Mouse (Mus musculus): ENCODE data around the gene Vangl2. TPM values are rescaled to one million over a fixed set of nuclear protein-coding genes. Genes with fewer than 3 reads are reported as not detected.

The Vangl2 gene
- total and polyA plus RNA-seq, 2 experiments from 2014 or later, result 36.5 to 86.6 TPM

GRCm38 (mm10) chr1:171966054-171966790 lies 62.0 kb downstream of the Vangl2 start:
- ATAC-seq (no peak), DNase-seq (ENCODE audit: low spot score) (no peak)
- Histone ChIP-seq H3K9me3 (ENCODE audit: low read length) (no peaks in the 10 kb centered on the region), H3K9ac (replicated peaks; ENCODE audit: low read length) (no peak overlapping the region), H3K4me1 (ENCODE audit: insufficient read depth, low read length) (no peaks in the 10 kb centered on the region), H3K4me3 (ENCODE audit: low read length) (no peak overlapping the region), H3K27ac (no peak overlapping the region), H3K4me2 (ENCODE audit: low read depth, low read length) (no peak overlapping the region), H3K36me3 (ENCODE audit: insufficient read depth, low read length) (no peaks in the 10 kb centered on the region), H3K27me3 (ENCODE audit: insufficient read depth, low read length) (no peaks in the 10 kb centered on the region)
- WGBS, result 93% methylated on average over 6 of the region's 6 CpGs
- no peak for TF ChIP-seq CTCF (IDR thresholded peaks at IDR 0.05; ENCODE audit: low read depth)

DNA sequence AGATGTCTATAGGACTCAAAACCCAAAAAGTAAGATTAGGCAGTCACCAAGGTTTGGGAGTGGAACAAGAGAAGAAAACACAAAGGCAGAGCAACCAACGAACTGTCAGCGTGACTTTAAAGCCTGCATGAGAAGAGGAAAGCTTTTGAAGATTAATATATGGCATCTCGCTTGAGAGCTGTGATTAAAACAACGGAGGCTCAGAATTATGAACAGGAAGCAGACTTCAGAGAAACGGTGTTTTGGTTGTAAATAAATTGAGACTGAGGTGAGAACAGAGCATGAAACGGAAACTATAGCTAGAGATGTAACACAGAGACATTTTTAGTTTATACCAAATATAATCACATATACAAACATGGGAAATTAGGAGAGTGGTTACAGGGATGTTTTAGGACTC lies 64.6 kb downstream of the Vangl2 start:
- no peak overlapping the region for H3K4me3 ChIP-seq (ENCODE audit: low read length)
- no peak overlapping the region for H3K4me2 ChIP-seq (ENCODE audit: low read depth, low read length)
- DNase-seq (ENCODE audit: low spot score) (no peak), ATAC-seq (no peak)
- WGBS, result 82% methylated on average over 6 of the region's 6 CpGs
- H3K9ac ChIP-seq (replicated peaks; ENCODE audit: low read length), result no peak overlapping the region
- no peaks in the 10 kb centered on the region for H3K36me3 ChIP-seq (ENCODE audit: insufficient read depth, low read length)
- H3K4me1 ChIP-seq (ENCODE audit: insufficient read depth, low read length), result no peaks in the 10 kb centered on the region
- H3K27me3 ChIP-seq (ENCODE audit: insufficient read depth, low read length), result no peaks in the 10 kb centered on the region
- no peak for TF ChIP-seq CTCF (IDR thresholded peaks at IDR 0.05; ENCODE audit: low read depth)
- H3K9me3 ChIP-seq (ENCODE audit: low read length), result no peaks in the 10 kb centered on the region
- no peak overlapping the region for H3K27ac ChIP-seq

- Histone ChIP-seq H3K4me3 (ENCODE audit: low read length) (no peak overlapping the region), H3K27me3 (ENCODE audit: insufficient read depth, low read length) (no peaks in the 10 kb centered on the region), H3K36me3 (ENCODE audit: insufficient read depth, low read length) (no peaks in the 10 kb centered on the region), H3K27ac (no peak overlapping the region), H3K9ac (replicated peaks; ENCODE audit: low read length) (no peak overlapping the region), H3K4me2 (ENCODE audit: low read depth, low read length) (no peak overlapping the region), H3K4me1 (ENCODE audit: insufficient read depth, low read length) (no peaks in the 10 kb centered on the region), H3K9me3 (ENCODE audit: low read length) (no peaks in the 10 kb centered on the region)
- no peak for DNase-seq (ENCODE audit: low spot score)
- no peak for TF ChIP-seq CTCF (IDR thresholded peaks at IDR 0.05; ENCODE audit: low read depth)
- no peak for ATAC-seq
- WGBS, result 87% methylated on average over 6 of the region's 6 CpGs
Measured at GRCm38 (mm10) chr1:171961704-171962103, 66.5 kb downstream of the Vangl2 start.

DNA sequence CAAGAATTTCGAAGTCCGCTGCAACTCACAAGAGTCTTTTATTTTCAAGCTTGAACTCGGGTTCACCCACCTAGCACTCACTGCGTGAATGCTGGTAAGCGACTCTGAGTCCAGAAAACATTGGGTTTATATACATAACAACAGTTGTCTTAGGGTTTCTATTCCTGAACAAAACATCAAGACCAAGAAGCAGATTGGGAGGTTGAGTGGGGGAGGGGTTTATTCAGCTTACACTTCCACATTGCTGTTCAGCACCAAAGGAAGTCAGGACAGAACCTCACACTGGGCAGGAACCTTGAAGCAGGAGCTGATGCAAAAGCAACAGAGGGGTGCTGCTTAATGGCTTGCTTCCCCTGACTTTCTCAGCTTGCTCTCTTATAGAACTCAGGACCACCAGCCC lies 67.5 kb downstream of the Vangl2 start:
- WGBS, result 93% methylated on average over 5 of the region's 5 CpGs
- no peak overlapping the region for H3K4me3 ChIP-seq (ENCODE audit: low read length)
- H3K27ac ChIP-seq, result no peak overlapping the region
- ATAC-seq, result no peak
- no peak for TF ChIP-seq CTCF (IDR thresholded peaks at IDR 0.05; ENCODE audit: low read depth)
- H3K4me2 ChIP-seq (ENCODE audit: low read depth, low read length), result no peak overlapping the region
- no peaks in the 10 kb centered on the region for H3K9me3 ChIP-seq (ENCODE audit: low read length)
- H3K4me1 ChIP-seq (ENCODE audit: insufficient read depth, low read length), result no peaks in the 10 kb centered on the region
- no peaks in the 10 kb centered on the region for H3K36me3 ChIP-seq (ENCODE audit: insufficient read depth, low read length)
- DNase-seq (ENCODE audit: low spot score), result no peak
- no peaks in the 10 kb centered on the region for H3K27me3 ChIP-seq (ENCODE audit: insufficient read depth, low read length)
- no peak overlapping the region for H3K9ac ChIP-seq (replicated peaks; ENCODE audit: low read length)

- DNase-seq (ENCODE audit: low spot score), result no peak
- H3K36me3 ChIP-seq (ENCODE audit: insufficient read depth, low read length), result no peaks in the 10 kb centered on the region
- H3K4me2 ChIP-seq (ENCODE audit: low read depth, low read length), result no peak overlapping the region
- H3K9me3 ChIP-seq (ENCODE audit: low read length), result no peaks in the 10 kb centered on the region
- no peaks in the 10 kb centered on the region for H3K27me3 ChIP-seq (ENCODE audit: insufficient read depth, low read length)
- H3K27ac ChIP-seq, result no peak overlapping the region
- H3K9ac ChIP-seq (replicated peaks; ENCODE audit: low read length), result no peak overlapping the region
- no peak for TF ChIP-seq CTCF (IDR thresholded peaks at IDR 0.05; ENCODE audit: low read depth)
- 73% methylated on average over 2 of the region's 2 CpGs for WGBS
- no peak for ATAC-seq
- H3K4me1 ChIP-seq (ENCODE audit: insufficient read depth, low read length), result no peaks in the 10 kb centered on the region
- no peak overlapping the region for H3K4me3 ChIP-seq (ENCODE audit: low read length)
Measured at GRCm38 (mm10) chr1:171957411-171957810, 70.8 kb downstream of the Vangl2 start.

DNA sequence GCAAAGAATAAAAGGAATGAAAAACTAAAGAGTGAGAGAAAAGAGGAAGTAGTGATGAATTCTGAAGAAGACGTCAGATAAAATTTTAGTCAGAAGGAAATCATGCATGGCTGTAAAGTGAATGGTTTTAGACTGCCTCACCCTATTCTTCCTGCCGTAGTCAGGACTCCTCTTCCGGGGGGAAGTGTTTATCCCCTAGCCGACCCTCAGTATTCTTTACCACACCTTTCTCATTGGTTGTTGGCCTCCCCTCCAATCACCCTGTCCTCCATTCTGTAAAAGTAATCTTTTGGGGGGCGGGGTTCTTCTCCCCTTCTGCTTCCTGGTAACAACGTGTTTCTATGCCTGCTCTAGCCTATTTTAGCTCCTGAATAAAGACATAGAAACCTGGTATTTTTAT lies 73.2 kb downstream of the Vangl2 start:
- Histone ChIP-seq H3K4me1 (ENCODE audit: insufficient read depth, low read length) (no peaks in the 10 kb centered on the region), H3K9ac (replicated peaks; ENCODE audit: low read length) (no peak overlapping the region), H3K27ac (no peak overlapping the region), H3K4me2 (ENCODE audit: low read depth, low read length) (no peak overlapping the region), H3K9me3 (ENCODE audit: low read length) (no peaks in the 10 kb centered on the region), H3K4me3 (ENCODE audit: low read length) (no peak overlapping the region), H3K27me3 (ENCODE audit: insufficient read depth, low read length) (no peaks in the 10 kb centered on the region), H3K36me3 (ENCODE audit: insufficient read depth, low read length) (no peaks in the 10 kb centered on the region)
- TF ChIP-seq CTCF (IDR thresholded peaks at IDR 0.05; ENCODE audit: low read depth), result no peak
- ATAC-seq, result no peak
- no peak for DNase-seq (ENCODE audit: low spot score)
- 70% methylated on average over 6 of the region's 6 CpGs for WGBS

Other genes starting within 250 kb of the Vangl2 start
- 1.1 and 1.2 TPM in 2 replicates for gene Cd84, start 188.7 kb downstream of the Vangl2 start, total RNA-seq (2014; rRNA removed)
- 1.6 and 1.7 TPM in 2 replicates for gene Cd84, start 188.7 kb downstream of the Vangl2 start, polyA plus RNA-seq (2015; fragmentation: Nextera tagmentation; extraction: Ambion mirVana)
- gene Gm10521, start 132.8 kb downstream of the Vangl2 start, total RNA-seq (2014; rRNA removed), result not detected in 2 replicates
- gene Gm10521, start 132.8 kb downstream of the Vangl2 start, polyA plus RNA-seq (2015; fragmentation: Nextera tagmentation; extraction: Ambion mirVana), result not detected in 2 replicates
- 0.42 TPM in 1 of 2 replicates, not detected in the other for gene Slamf6, start 110.9 kb downstream of the Vangl2 start, total RNA-seq (2014; rRNA removed)
- 0.15 TPM in 1 of 2 replicates, not detected in the other for gene Slamf6, start 110.9 kb downstream of the Vangl2 start, polyA plus RNA-seq (2015; fragmentation: Nextera tagmentation; extraction: Ambion mirVana)
- 13.3 and 17.3 TPM in 2 replicates for gene Nhlh1, start 29.1 kb upstream of the Vangl2 start, total RNA-seq (2014; rRNA removed)
- 2.3 and 2.4 TPM in 2 replicates for gene Nhlh1, start 29.1 kb upstream of the Vangl2 start, polyA plus RNA-seq (2015; fragmentation: Nextera tagmentation; extraction: Ambion mirVana)
- gene Copa, start 54.1 kb upstream of the Vangl2 start, total RNA-seq (2014; rRNA removed), result 189 and 191 TPM in 2 replicates
- 136 and 142 TPM in 2 replicates for gene Copa, start 54.1 kb upstream of the Vangl2 start, polyA plus RNA-seq (2015; fragmentation: Nextera tagmentation; extraction: Ambion mirVana)
- 77.5 and 86.9 TPM in 2 replicates for gene Ncstn, start 54.4 kb upstream of the Vangl2 start, total RNA-seq (2014; rRNA removed)
- gene Ncstn, start 54.4 kb upstream of the Vangl2 start, polyA plus RNA-seq (2015; fragmentation: Nextera tagmentation; extraction: Ambion mirVana), result 95.0 and 101 TPM in 2 replicates
- 185 and 203 TPM in 2 replicates for gene Pex19, start 98.3 kb upstream of the Vangl2 start, total RNA-seq (2014; rRNA removed)
- 140 and 144 TPM in 2 replicates for gene Pex19, start 98.3 kb upstream of the Vangl2 start, polyA plus RNA-seq (2015; fragmentation: Nextera tagmentation; extraction: Ambion mirVana)
- 67.1 and 73.0 TPM in 2 replicates for gene Dcaf8, start 119.6 kb upstream of the Vangl2 start, total RNA-seq (2014; rRNA removed)
- gene Dcaf8, start 119.6 kb upstream of the Vangl2 start, polyA plus RNA-seq (2015; fragmentation: Nextera tagmentation; extraction: Ambion mirVana), result 73.1 and 79.1 TPM in 2 replicates
- 289 and 309 TPM in 2 replicates for gene Pea15a, start 178.4 kb upstream of the Vangl2 start, total RNA-seq (2014; rRNA removed)
- 503 and 511 TPM in 2 replicates for gene Pea15a, start 178.4 kb upstream of the Vangl2 start, polyA plus RNA-seq (2015; fragmentation: Nextera tagmentation; extraction: Ambion mirVana)
- gene Casq1, start 191.4 kb upstream of the Vangl2 start, total RNA-seq (2014; rRNA removed), result 0.78 and 2.4 TPM in 2 replicates
- gene Casq1, start 191.4 kb upstream of the Vangl2 start, polyA plus RNA-seq (2015; fragmentation: Nextera tagmentation; extraction: Ambion mirVana), result 1.7 and 2.0 TPM in 2 replicates
- 0.10 TPM in 1 of 2 replicates, not detected in the other for gene Atp1a4, start 230.0 kb upstream of the Vangl2 start, total RNA-seq (2014; rRNA removed)
- 0.05 TPM in 1 of 2 replicates, not detected in the other for gene Atp1a4, start 230.0 kb upstream of the Vangl2 start, polyA plus RNA-seq (2015; fragmentation: Nextera tagmentation; extraction: Ambion mirVana)
- gene Igsf8, start 233.2 kb upstream of the Vangl2 start, total RNA-seq (2014; rRNA removed), result 136 and 150 TPM in 2 replicates
- 90.2 and 90.8 TPM in 2 replicates for gene Igsf8, start 233.2 kb upstream of the Vangl2 start, polyA plus RNA-seq (2015; fragmentation: Nextera tagmentation; extraction: Ambion mirVana)